Mouse (Mus musculus) heart, embryonic 14.5 days (tissue): Measurements from ENCODE around the gene D930048N14Rik. TPM values are rescaled to one million over a fixed set of nuclear protein-coding genes. Genes with fewer than 3 reads are reported as not detected.

Experiments
- ATAC-seq: fragments of 200-750 bp; cut with Nextera tagmentation; 2 replicates; pipeline ENCODE4 v1.8.0; 2017; ENCODE audit warnings: low read depth, moderate TSS enrichment; ENCODE audit not compliant: insufficient number of reproducible peaks, insufficient read depth, low FRiP score
- H3K27ac ChIP-seq, 2 experiments: fragments of 200-500 bp in 1 of 2; fragments of 300-500 bp in 1 of 2; sonication (generic) in 1 of 2; replicated peaks in 1 of 2; 2 replicates each; pipeline ENCODE4 v1.5.1; 2012 to 2014; ENCODE audit warnings: low read depth in 2 of 2, low read length in 2 of 2, control low read depth in 1 of 2, mild to moderate bottlenecking in 1 of 2, mixed read lengths in 1 of 2; ENCODE audit not compliant: control insufficient read depth in 1 of 2, insufficient read depth in 1 of 2
- H3K27me3 ChIP-seq: fragments of 300-500 bp; sonication (generic); 2 replicates; pipeline ENCODE4 v1.6.1; 2014; ENCODE audit warnings: mild to moderate bottlenecking, low read length, control low read depth; ENCODE audit not compliant: control insufficient read depth, insufficient read depth
- H3K36me3 ChIP-seq: fragments of 300-500 bp; sonication (generic); 2 replicates; pipeline ENCODE4 v1.6.1; 2014; ENCODE audit warnings: mild to moderate bottlenecking, control low read depth, low read length, mixed read lengths; ENCODE audit not compliant: control insufficient read depth, insufficient read depth
- H3K4me1 ChIP-seq, 2 experiments: fragments of 200-500 bp in 1 of 2; fragments of 300-500 bp in 1 of 2; sonication (generic) in 1 of 2; 2 replicates each; pipeline ENCODE4 v1.6.1; 2012 to 2014; ENCODE audit warnings: low read length in 2 of 2, control low read depth in 1 of 2, mixed read lengths in 1 of 2; ENCODE audit not compliant: control insufficient read depth in 2 of 2, insufficient read depth in 2 of 2
- H3K4me2 ChIP-seq: fragments of 300-500 bp; sonication (generic); 2 replicates; pipeline ENCODE4 v1.6.1; 2014; ENCODE audit warnings: mild to moderate bottlenecking, low read length
- H3K4me3 ChIP-seq, 2 experiments: fragments of 200-500 bp in 1 of 2; fragments of 300-500 bp in 1 of 2; sonication (generic) in 1 of 2; 2 replicates each; pipeline ENCODE4 v1.5.1; 2012 to 2014; ENCODE audit warnings: low read length in 2 of 2, mild to moderate bottlenecking in 2 of 2, control low read depth in 1 of 2, low read depth in 1 of 2, moderate library complexity in 1 of 2; ENCODE audit not compliant: control insufficient read depth in 1 of 2, insufficient read depth in 1 of 2
- H3K9ac ChIP-seq: fragments of 300-500 bp; sonication (generic); 2 replicates; pipeline ENCODE4 v1.6.1; 2014; ENCODE audit warnings: mild to moderate bottlenecking, low read length
- H3K9me3 ChIP-seq: fragments of 300-500 bp; sonication (generic); 2 replicates; pipeline ENCODE4 v1.6.1; 2016; ENCODE audit warnings: low read length, control low read depth; ENCODE audit not compliant: control insufficient read depth
- WGBS: fragments of 180-500 bp; shearing (Covaris S2); extraction: QIAGEN DNeasy Blood & Tissue Kit; methylation state at CpG from one replicate; pipeline ENCODE4 v1.1.7; 2014; 5-methylcytosine and 5-hydroxymethylcytosine counted together
- polyA plus RNA-seq: library from polyadenylated mRNA; unstranded; fragments of >200 nt; fragmentation: Nextera tagmentation; extraction: Ambion mirVana; gene quantifications from 2 replicates; pipeline ENCODE4 v1.2.1, GENCODE M21; 2014

D930048N14Rik gene
- polyA plus RNA-seq, 1 experiment from 2014 or later = 1.2 TPM

DNA sequence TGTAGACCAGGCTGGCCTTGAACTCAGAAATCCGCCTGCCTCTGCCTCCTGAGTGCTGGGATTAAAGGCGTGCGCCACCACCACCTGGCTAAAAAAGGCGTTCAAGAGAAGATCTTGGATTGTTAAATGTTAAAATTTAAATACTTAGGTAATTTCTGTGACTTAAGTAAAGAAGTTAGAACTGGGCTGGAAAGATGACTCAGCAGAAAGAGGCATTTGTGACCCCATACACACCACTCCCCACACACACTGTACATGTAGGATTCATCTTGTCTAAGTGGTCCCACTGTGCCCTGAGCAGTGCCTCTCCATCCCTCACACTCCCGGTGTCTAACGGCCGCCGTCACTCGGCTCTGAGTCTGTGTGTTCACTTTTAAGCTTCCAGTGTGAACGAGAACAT lies 55.7 kb downstream of the D930048N14Rik start:
- Histone ChIP-seq H3K27ac (no peak overlapping the region), H3K4me1 (no peaks in the 10 kb centered on the region), H3K4me3 (no peak overlapping the region), H3K4me2 (no peak overlapping the region), H3K9ac (no peak overlapping the region), H3K9me3 (no peaks in the 10 kb centered on the region), H3K27me3 (no peaks in the 10 kb centered on the region), H3K36me3 (peaks cover 94% of the 10 kb centered on the region)
- WGBS = 88% methylated on average over 10 of the region's 10 CpGs
- ATAC-seq = no peak

DNA sequence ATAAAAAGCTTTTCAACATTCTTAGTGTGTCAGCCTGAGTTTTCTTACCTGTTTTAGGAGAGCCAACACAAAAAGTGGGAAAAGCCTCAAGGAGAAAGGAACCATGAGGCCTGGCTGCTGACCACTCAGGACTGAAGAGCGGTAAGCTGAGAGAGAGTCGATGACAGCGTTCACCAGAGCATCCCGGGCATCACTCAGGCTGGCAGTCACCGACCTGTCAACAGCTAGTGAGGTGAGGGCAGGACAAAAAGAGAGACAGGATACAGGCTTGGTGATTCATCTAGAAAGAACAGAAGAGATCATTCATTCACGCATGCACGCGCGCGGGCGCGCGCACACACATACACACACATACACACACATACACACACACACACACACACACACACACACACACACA lies 56.3 kb downstream of the D930048N14Rik start:
- Histone ChIP-seq H3K36me3 (peaks cover 94% of the 10 kb centered on the region), H3K9ac (no peak overlapping the region), H3K27ac (no peak overlapping the region), H3K4me3 (no peak overlapping the region), H3K9me3 (no peaks in the 10 kb centered on the region), H3K27me3 (no peaks in the 10 kb centered on the region), H3K4me1 (no peaks in the 10 kb centered on the region), H3K4me2 (no peak overlapping the region)
- WGBS = 64% methylated on average over 13 of the region's 13 CpGs
- no peak for ATAC-seq

Other genes starting within 250 kb of the D930048N14Rik start
- gene Phykpl, start 66.2 kb upstream of the D930048N14Rik start, polyA plus RNA-seq = 16.1 and 17.1 TPM in 2 replicates
- 350 and 369 TPM in 2 replicates for gene Hnrnpab, start 44.1 kb upstream of the D930048N14Rik start, polyA plus RNA-seq
- 87.9 and 89.9 TPM in 2 replicates for gene Nhp2, start 31.2 kb upstream of the D930048N14Rik start, polyA plus RNA-seq
- 32.1 and 34.3 TPM in 2 replicates for gene Rmnd5b, start 15.1 kb upstream of the D930048N14Rik start, polyA plus RNA-seq
- 10.7 and 12.9 TPM in 2 replicates for gene N4bp3, start 112 bp upstream of the D930048N14Rik start, polyA plus RNA-seq
- gene 0610009B22Rik, start 37.9 kb downstream of the D930048N14Rik start, polyA plus RNA-seq = 62.8 and 68.2 TPM in 2 replicates
- gene Sec24a, start 112.7 kb downstream of the D930048N14Rik start, polyA plus RNA-seq = 12.0 and 12.3 TPM in 2 replicates
- 140 and 148 TPM in 2 replicates for gene Sar1b, start 112.7 kb downstream of the D930048N14Rik start, polyA plus RNA-seq
- 0.43 and 0.61 TPM in 2 replicates for gene Jade2, start 206.7 kb downstream of the D930048N14Rik start, polyA plus RNA-seq